Mouse (Mus musculus): ENCODE results near the gene Ipo13. TPM values are rescaled to one million over a fixed set of nuclear protein-coding genes. Genes with fewer than 3 reads are reported as not detected.
A peak's percentile ranks its signal among the peaks of the same experiment; 100 is the strongest.

Ipo13 gene
- total and polyA plus RNA-seq, 2 experiments from 2014 or later: 50.0 to 51.1 TPM

- no peaks in the 10 kb centered on the region for H3K27me3 ChIP-seq (ENCODE audit: insufficient read depth, low read length)
- peak; percentile 83 for DNase-seq (ENCODE audit: low spot score)
- peaks cover 46% of the 10 kb centered on the region for H3K4me1 ChIP-seq (ENCODE audit: insufficient read depth, low read length)
- H3K27ac ChIP-seq: peak overlapping the region; percentile 68; the same call in 1 of the 2 replicates
- H3K36me3 ChIP-seq (ENCODE audit: insufficient read depth, low read length): peaks cover 4% of the 10 kb centered on the region
- peak; percentile 85 for ATAC-seq
- peak overlapping the region; percentile 47 for H3K4me2 ChIP-seq (ENCODE audit: low read depth, low read length)
- H3K4me3 ChIP-seq (ENCODE audit: low read length): peak overlapping the region; percentile 9; the same call in 1 of the 2 replicates
- no peaks in the 10 kb centered on the region for H3K9me3 ChIP-seq (ENCODE audit: low read length)
- no peak for TF ChIP-seq CTCF (IDR thresholded peaks at IDR 0.05; ENCODE audit: low read depth)
- peak overlapping the region; percentile 39; the same call in 1 of the 2 replicates for H3K9ac ChIP-seq (replicated peaks; ENCODE audit: low read length)
- WGBS: 29% methylated on average over 8 of the region's 8 CpGs
Measured at GRCm38 (mm10) chr4:117908834-117909453, 5.9 kb downstream of the Ipo13 start.

GRCm38 (mm10) chr4:117906196-117906595, 8.6 kb downstream of the Ipo13 start:
- Histone ChIP-seq H3K4me1 (ENCODE audit: insufficient read depth, low read length) (peaks cover 23% of the 10 kb centered on the region), H3K4me3 (ENCODE audit: low read length) (no peak overlapping the region), H3K27me3 (ENCODE audit: insufficient read depth, low read length) (no peaks in the 10 kb centered on the region), H3K27ac (no peak overlapping the region), H3K9me3 (ENCODE audit: low read length) (no peaks in the 10 kb centered on the region), H3K4me2 (ENCODE audit: low read depth, low read length) (no peak overlapping the region), H3K9ac (replicated peaks; ENCODE audit: low read length) (no peak overlapping the region), H3K36me3 (ENCODE audit: insufficient read depth, low read length) (peaks cover 29% of the 10 kb centered on the region)
- DNase-seq (ENCODE audit: low spot score) (no peak), ATAC-seq (no peak)
- 78% methylated on average over 3 of the region's 3 CpGs for WGBS
- TF ChIP-seq CTCF (IDR thresholded peaks at IDR 0.05; ENCODE audit: low read depth): no peak

GRCm38 (mm10) chr4:117904761-117905160, 10.0 kb downstream of the Ipo13 start:
- Histone ChIP-seq H3K4me3 (ENCODE audit: low read length) (no peak overlapping the region), H3K27ac (no peak overlapping the region), H3K9me3 (ENCODE audit: low read length) (no peaks in the 10 kb centered on the region), H3K4me1 (ENCODE audit: insufficient read depth, low read length) (peaks cover 17% of the 10 kb centered on the region), H3K36me3 (ENCODE audit: insufficient read depth, low read length) (peaks cover 43% of the 10 kb centered on the region), H3K9ac (replicated peaks; ENCODE audit: low read length) (no peak overlapping the region), H3K27me3 (ENCODE audit: insufficient read depth, low read length) (no peaks in the 10 kb centered on the region), H3K4me2 (ENCODE audit: low read depth, low read length) (no peak overlapping the region)
- no peak for TF ChIP-seq CTCF (IDR thresholded peaks at IDR 0.05; ENCODE audit: low read depth)
- no peak for ATAC-seq
- WGBS: 88% methylated on average over 8 of the region's 8 CpGs
- DNase-seq (ENCODE audit: low spot score): no peak

GRCm38 (mm10) chr4:117904094-117904493, 10.7 kb downstream of the Ipo13 start:
- Histone ChIP-seq H3K27ac (no peak overlapping the region), H3K9ac (replicated peaks; ENCODE audit: low read length) (no peak overlapping the region), H3K27me3 (ENCODE audit: insufficient read depth, low read length) (no peaks in the 10 kb centered on the region), H3K36me3 (ENCODE audit: insufficient read depth, low read length) (peaks cover 50% of the 10 kb centered on the region), H3K9me3 (ENCODE audit: low read length) (no peaks in the 10 kb centered on the region), H3K4me3 (ENCODE audit: low read length) (no peak overlapping the region), H3K4me2 (ENCODE audit: low read depth, low read length) (no peak overlapping the region), H3K4me1 (ENCODE audit: insufficient read depth, low read length) (peaks cover 14% of the 10 kb centered on the region)
- DNase-seq (ENCODE audit: low spot score): no peak
- ATAC-seq: no peak
- no peak for TF ChIP-seq CTCF (IDR thresholded peaks at IDR 0.05; ENCODE audit: low read depth)
- WGBS: 75% methylated on average over 10 of the region's 10 CpGs

GRCm38 (mm10) chr4:117898111-117898510, 16.7 kb downstream of the Ipo13 start:
- ATAC-seq: no peak
- no peak overlapping the region for H3K9ac ChIP-seq (replicated peaks; ENCODE audit: low read length)
- WGBS: 81% methylated on average over 3 of the region's 3 CpGs
- DNase-seq (ENCODE audit: low spot score): no peak
- no peaks in the 10 kb centered on the region for H3K9me3 ChIP-seq (ENCODE audit: low read length)
- no peak overlapping the region for H3K4me2 ChIP-seq (ENCODE audit: low read depth, low read length)
- no peak for TF ChIP-seq CTCF (IDR thresholded peaks at IDR 0.05; ENCODE audit: low read depth)
- no peak overlapping the region for H3K27ac ChIP-seq
- H3K4me3 ChIP-seq (ENCODE audit: low read length): no peak overlapping the region
- H3K27me3 ChIP-seq (ENCODE audit: insufficient read depth, low read length): no peaks in the 10 kb centered on the region
- no peaks in the 10 kb centered on the region for H3K4me1 ChIP-seq (ENCODE audit: insufficient read depth, low read length)
- peaks cover 71% of the 10 kb centered on the region for H3K36me3 ChIP-seq (ENCODE audit: insufficient read depth, low read length)

- H3K36me3 ChIP-seq (ENCODE audit: insufficient read depth, low read length): peaks cover 52% of the 10 kb centered on the region
- no peak for TF ChIP-seq CTCF (IDR thresholded peaks at IDR 0.05; ENCODE audit: low read depth)
- WGBS: 79% methylated on average over 6 of the region's 6 CpGs
Measured at GRCm38 (mm10) chr4:117896031-117896430, 18.8 kb downstream of the Ipo13 start.

GRCm38 (mm10) chr4:117895339-117895738, 19.5 kb downstream of the Ipo13 start:
- DNase-seq (ENCODE audit: low spot score) (no peak), ATAC-seq (no peak)
- Histone ChIP-seq H3K4me2 (ENCODE audit: low read depth, low read length) (no peak overlapping the region), H3K27ac (no peak overlapping the region; the same call in 1 of the 2 replicates), H3K9ac (replicated peaks; ENCODE audit: low read length) (no peak overlapping the region), H3K27me3 (ENCODE audit: insufficient read depth, low read length) (no peaks in the 10 kb centered on the region), H3K4me3 (ENCODE audit: low read length) (no peak overlapping the region), H3K36me3 (ENCODE audit: insufficient read depth, low read length) (peaks cover 46% of the 10 kb centered on the region), H3K9me3 (ENCODE audit: low read length) (no peaks in the 10 kb centered on the region), H3K4me1 (ENCODE audit: insufficient read depth, low read length) (0 out of 2 replicates have a peak, but pooled peaks cover 5% of the 10 kb centered on the region)
- 79% methylated on average over 7 of the region's 7 CpGs for WGBS
- no peak for TF ChIP-seq CTCF (IDR thresholded peaks at IDR 0.05; ENCODE audit: low read depth)

More at GRCm38 (mm10) chr4:117896031-117896430, 18.8 kb downstream of the Ipo13 start:
- Histone ChIP-seq H3K4me3 (ENCODE audit: low read length) (no peak overlapping the region), H3K4me1 (ENCODE audit: insufficient read depth, low read length) (0 out of 2 replicates have a peak, but pooled peaks cover 2% of the 10 kb centered on the region), H3K27me3 (ENCODE audit: insufficient read depth, low read length) (no peaks in the 10 kb centered on the region), H3K9me3 (ENCODE audit: low read length) (no peaks in the 10 kb centered on the region), H3K9ac (replicated peaks; ENCODE audit: low read length) (no peak overlapping the region), H3K27ac (no peak overlapping the region; the same call in 1 of the 2 replicates), H3K4me2 (ENCODE audit: low read depth, low read length) (no peak overlapping the region)
- no peak for ATAC-seq
- DNase-seq (ENCODE audit: low spot score): no peak

All from hindbrain, postnatal 0 days (tissue).